Mouse (Mus musculus) erythroblast, embryonic 14.5 days (primary cell): Measurements from ENCODE around the gene Cpne2. TPM values are rescaled to one million over a fixed set of nuclear protein-coding genes. Genes with fewer than 3 reads are reported as not detected.

Experiments
- H3K27me3 ChIP-seq: 2 replicates; pipeline ENCODE4 v1.6.1; 2012; ENCODE audit warnings: inconsistent platforms; ENCODE audit not compliant: control insufficient read depth
- H3K36me3 ChIP-seq: 2 replicates; pipeline ENCODE4 v1.6.1; 2012; ENCODE audit warnings: mild to moderate bottlenecking, inconsistent platforms; ENCODE audit not compliant: control insufficient read depth
- H3K4me1 ChIP-seq: 2 replicates; pipeline ENCODE4 v1.6.1; 2012; ENCODE audit warnings: inconsistent platforms; ENCODE audit not compliant: control insufficient read depth
- H3K4me3 ChIP-seq: replicated peaks from 2 replicates; pipeline ENCODE3; 2012; ENCODE audit warnings: moderate library complexity, mild to moderate bottlenecking, inconsistent platforms
- H3K9me3 ChIP-seq: 2 replicates; pipeline ENCODE4 v1.6.1; 2012; ENCODE audit warnings: low read length, inconsistent platforms, mixed read lengths; ENCODE audit not compliant: control insufficient read depth
- GATA1 ChIP-seq: IDR thresholded peaks from 2 replicates; pipeline ENCODE4 v1.6.1; 2012; ENCODE audit warnings: low read length, inconsistent platforms, mixed read lengths
- TAL1 ChIP-seq: IDR thresholded peaks from 3 replicates; pipeline ENCODE4 v1.6.1; 2012; ENCODE audit warnings: low read length, inconsistent platforms, mixed read lengths
- polyA plus RNA-seq: library from polyadenylated mRNA; stranded (reverse); fragments of >175 nt; gene quantifications from 2 replicates; pipeline ENCODE4 v1.2.3, GENCODE M21; 2012

The Cpne2 gene
- polyA plus RNA-seq, 1 experiment: 0.06 TPM

- H3K4me3 ChIP-seq: no peak overlapping the region
- 0 out of 2 replicates have a peak, but pooled peaks cover 3% of the 10 kb centered on the region for H3K27me3 ChIP-seq
- no peak for TF ChIP-seq TAL1
- TF ChIP-seq GATA1: no peak
- no peaks in the 10 kb centered on the region for H3K36me3 ChIP-seq
- no peaks in the 10 kb centered on the region for H3K9me3 ChIP-seq
- no peaks in the 10 kb centered on the region for H3K4me1 ChIP-seq
These were observed 33.8 kb downstream of the Cpne2 start for GRCm38 (mm10) chr8:94566446-94567158.

DNA sequence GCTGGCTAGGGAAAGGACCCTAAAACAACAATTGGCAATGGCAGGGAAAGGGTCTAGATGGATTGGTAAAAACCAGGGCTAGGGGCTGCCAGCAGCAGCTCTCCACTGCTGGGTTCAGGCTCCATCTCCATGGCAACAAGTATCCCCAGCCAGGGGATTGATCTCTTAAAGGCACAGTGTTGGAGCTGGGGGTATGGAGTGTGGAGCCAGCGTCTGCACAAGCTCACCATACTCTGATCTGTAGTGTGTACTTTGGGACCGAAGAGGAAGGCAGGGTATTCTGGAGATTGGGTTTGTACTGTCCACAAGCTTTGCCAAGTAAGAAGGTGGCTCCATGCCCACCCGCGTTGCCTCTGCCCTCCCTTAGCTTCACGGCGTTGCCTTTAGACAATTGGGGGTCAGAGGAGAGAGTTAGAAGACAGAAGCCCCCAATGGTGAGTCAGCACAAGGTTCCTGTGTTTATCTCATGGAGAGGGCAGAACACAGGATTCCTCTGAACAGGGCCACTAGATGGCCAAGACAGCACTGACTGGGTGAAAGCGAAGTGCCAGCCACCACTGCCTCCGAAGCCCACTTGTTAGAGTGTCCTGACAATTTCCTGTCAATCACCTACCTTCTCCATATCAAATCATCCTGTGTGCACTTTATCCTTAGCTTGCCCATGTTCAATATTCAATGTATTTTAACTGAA is 34.5 kb downstream of the Cpne2 start:
- Histone ChIP-seq H3K36me3 (no peaks in the 10 kb centered on the region), H3K4me3 (no peak overlapping the region), H3K4me1 (no peaks in the 10 kb centered on the region), H3K27me3 (0 out of 2 replicates have a peak, but pooled peaks cover 3% of the 10 kb centered on the region), H3K9me3 (no peaks in the 10 kb centered on the region)
- no peak for TF ChIP-seq TAL1
- no peak for TF ChIP-seq GATA1

DNA sequence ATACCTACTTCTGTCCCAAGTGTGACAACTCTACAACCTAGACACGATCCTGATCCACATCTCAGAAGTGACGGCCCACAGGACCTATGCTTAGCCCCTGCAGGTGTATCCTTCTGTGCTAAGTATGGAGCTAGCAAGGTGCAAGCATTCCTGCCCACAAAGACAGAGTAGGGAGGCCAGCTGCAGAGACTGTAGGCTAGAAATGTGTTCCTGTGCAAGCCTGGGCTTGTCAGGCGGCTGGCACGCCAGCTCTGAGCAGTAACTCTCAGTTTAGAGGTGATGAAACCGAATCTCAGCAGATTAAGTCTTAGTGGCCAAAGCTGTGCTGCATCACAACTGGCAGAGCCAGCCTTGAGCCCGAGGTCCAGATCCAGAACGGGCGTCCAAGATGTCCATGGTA is 35.3 kb downstream of the Cpne2 start:
- Histone ChIP-seq H3K9me3 (no peaks in the 10 kb centered on the region), H3K36me3 (peaks cover 1% of the 10 kb centered on the region; the same call in 1 of the 2 replicates), H3K4me1 (no peaks in the 10 kb centered on the region), H3K4me3 (no peak overlapping the region), H3K27me3 (no peaks in the 10 kb centered on the region)
- TF ChIP-seq TAL1: no peak
- TF ChIP-seq GATA1: no peak

DNA sequence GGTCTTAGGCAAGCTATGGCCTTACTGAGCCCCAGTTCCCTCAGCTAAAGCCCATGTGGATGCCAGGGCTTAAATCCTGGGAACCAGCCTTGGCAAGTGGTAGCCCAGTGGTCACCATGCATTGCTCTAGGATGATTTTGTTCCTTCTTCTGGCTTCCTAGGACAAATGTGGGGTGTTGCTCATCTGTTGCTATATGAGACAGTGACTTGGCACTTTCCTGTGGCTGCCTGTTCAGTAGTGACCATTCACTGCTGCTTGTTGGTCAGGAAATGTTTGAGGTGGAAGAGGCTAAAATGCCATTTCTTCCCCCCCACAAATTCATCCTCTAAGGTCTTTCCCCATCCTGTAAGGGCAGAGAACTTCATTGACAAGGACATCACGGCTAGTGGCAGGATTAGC is 36.6 kb downstream of the Cpne2 start:
- H3K4me1 ChIP-seq: no peaks in the 10 kb centered on the region

DNA sequence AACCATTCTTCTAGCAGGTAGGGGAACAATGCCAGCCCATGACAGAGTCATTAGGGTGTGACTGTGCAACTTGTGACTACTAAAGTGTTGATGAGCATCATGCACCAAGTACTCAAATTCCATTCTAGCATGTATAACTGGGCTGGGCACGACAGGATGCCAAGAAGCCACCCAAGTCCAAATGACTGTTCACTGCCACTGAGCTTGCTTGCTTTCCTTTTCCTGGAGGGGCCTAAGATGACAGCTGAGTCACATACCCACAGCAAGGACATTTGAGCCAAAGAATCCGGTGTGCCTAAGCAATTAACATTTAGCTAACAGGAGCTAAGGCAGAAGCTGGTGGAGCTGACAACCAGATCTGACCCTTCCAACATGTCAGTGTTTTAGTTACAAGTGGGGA is 39.1 kb downstream of the Cpne2 start:
- Histone ChIP-seq H3K36me3 (peaks cover 38% of the 10 kb centered on the region), H3K9me3 (no peaks in the 10 kb centered on the region), H3K27me3 (no peaks in the 10 kb centered on the region), H3K4me3 (no peak overlapping the region), H3K4me1 (no peaks in the 10 kb centered on the region)
- TF ChIP-seq GATA1: no peak
- TF ChIP-seq TAL1: no peak

More for the DNA sequence above, 36.6 kb downstream of the Cpne2 start:
- no peaks in the 10 kb centered on the region for H3K9me3 ChIP-seq
- no peak overlapping the region for H3K4me3 ChIP-seq
- H3K36me3 ChIP-seq: peaks cover 13% of the 10 kb centered on the region
- no peaks in the 10 kb centered on the region for H3K27me3 ChIP-seq
- TF ChIP-seq GATA1 (no peak), TAL1 (no peak)

DNA sequence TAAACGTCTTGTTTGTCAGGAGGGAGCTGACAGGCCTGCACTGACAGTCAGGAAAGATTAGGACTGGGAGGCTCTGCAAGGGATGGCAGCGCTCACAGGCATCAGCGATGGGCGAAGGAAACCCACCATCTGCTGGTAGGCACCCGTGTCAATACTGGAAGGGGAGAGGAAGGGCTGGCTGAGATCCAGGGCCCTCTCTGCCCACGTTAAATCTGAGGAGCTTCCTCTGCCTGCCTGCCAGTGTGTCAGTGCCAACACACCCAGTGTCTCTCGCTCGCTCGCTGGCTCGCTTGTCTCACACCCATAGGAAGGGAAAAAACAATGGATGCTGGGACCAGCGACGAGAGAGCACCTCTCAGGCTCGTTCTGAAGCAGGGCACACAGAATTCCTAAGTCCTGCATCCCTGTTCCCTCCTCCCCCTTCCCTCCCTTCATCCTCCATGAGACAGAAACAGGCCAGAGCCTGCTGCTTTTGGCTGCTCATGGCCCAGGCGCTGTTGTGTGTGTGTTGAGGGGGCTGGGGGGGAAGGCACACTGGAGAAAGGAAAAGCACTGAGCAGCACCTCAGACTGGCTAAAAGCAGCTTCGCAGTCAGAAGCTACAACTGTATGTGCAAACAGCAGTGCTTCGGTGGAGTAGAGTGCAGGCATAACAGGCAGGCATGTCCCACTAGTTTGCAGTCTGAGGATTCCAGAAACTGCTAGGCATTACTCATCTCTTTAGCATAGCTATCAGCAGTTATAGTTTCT is 41.5 kb downstream of the Cpne2 start:
- Histone ChIP-seq H3K27me3 (no peaks in the 10 kb centered on the region), H3K4me3 (no peak overlapping the region), H3K36me3 (peaks cover 62% of the 10 kb centered on the region), H3K4me1 (no peaks in the 10 kb centered on the region), H3K9me3 (no peaks in the 10 kb centered on the region)
- no peak for TF ChIP-seq GATA1
- TF ChIP-seq TAL1: no peak

DNA sequence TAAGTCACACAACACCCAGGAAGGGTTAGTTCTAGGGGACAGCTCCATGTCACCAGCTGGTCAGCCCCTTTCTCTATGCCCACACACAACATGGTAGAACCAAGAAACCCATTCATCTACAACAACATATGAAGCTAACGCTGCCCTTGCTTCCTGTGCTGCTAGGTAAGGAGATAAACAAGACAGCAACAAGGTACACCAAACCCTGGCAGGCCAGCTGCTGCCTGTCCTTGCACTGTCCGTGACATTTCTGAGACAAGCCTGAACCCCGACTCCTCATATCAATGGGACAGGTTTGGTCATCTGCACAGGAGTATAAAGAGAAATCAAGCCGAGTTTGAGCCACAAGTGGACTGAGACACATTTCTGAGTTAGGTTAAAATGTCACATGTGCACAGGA is 42.4 kb downstream of the Cpne2 start:
- Histone ChIP-seq H3K9me3 (no peaks in the 10 kb centered on the region), H3K4me1 (no peaks in the 10 kb centered on the region), H3K36me3 (peaks cover 69% of the 10 kb centered on the region), H3K4me3 (no peak overlapping the region), H3K27me3 (no peaks in the 10 kb centered on the region)
- TF ChIP-seq GATA1 (no peak), TAL1 (no peak)

GRCm38 (mm10) chr8:94581820-94582483 is 49.2 kb downstream of the Cpne2 start:
- H3K36me3 ChIP-seq: peaks cover 97% of the 10 kb centered on the region
- no peaks in the 10 kb centered on the region for H3K27me3 ChIP-seq

More at GRCm38 (mm10) chr8:94581820-94582483, 49.2 kb downstream of the Cpne2 start:
- TF ChIP-seq GATA1 (no peak), TAL1 (no peak)
- H3K4me1 ChIP-seq: no peaks in the 10 kb centered on the region
- H3K9me3 ChIP-seq: no peaks in the 10 kb centered on the region
- no peak overlapping the region for H3K4me3 ChIP-seq
